Mouse (Mus musculus) spleen, adult 2 months (tissue): ENCODE results near the gene Cygb. TPM values are rescaled to one million over a fixed set of nuclear protein-coding genes. Genes with fewer than 3 reads are reported as not detected.

Experiments used
- DNase-seq, 2 experiments: peaks; one replicate each; pipeline versions ENCODE4 v3.0.0 to v3.0.0-alpha.2; 2012 to 2021; ENCODE audit warnings: low spot score in 2 of 2, low read depth in 1 of 2
- H3K27ac ChIP-seq: fragments of 200-500 bp; 2 replicates; pipeline ENCODE4 v1.5.1; 2012; ENCODE audit warnings: low read length, inconsistent platforms; ENCODE audit not compliant: insufficient read depth
- H3K27me3 ChIP-seq: fragments of 200-500 bp; 2 replicates; pipeline ENCODE4 v1.6.1; 2012; ENCODE audit warnings: mild to moderate bottlenecking, moderate library complexity, low read length, inconsistent platforms; ENCODE audit not compliant: control insufficient read depth, insufficient read depth
- H3K36me3 ChIP-seq: fragments of 200-500 bp; 2 replicates; pipeline ENCODE4 v1.6.1; 2012; ENCODE audit warnings: mild to moderate bottlenecking, low read length, inconsistent platforms; ENCODE audit not compliant: control insufficient read depth, insufficient read depth
- H3K4me1 ChIP-seq: fragments of 200-500 bp; 2 replicates; pipeline ENCODE4 v1.6.1; 2011; ENCODE audit warnings: inconsistent platforms; ENCODE audit not compliant: control insufficient read depth, insufficient read depth, insufficient read length
- H3K4me3 ChIP-seq: fragments of 200-500 bp; 2 replicates; pipeline ENCODE4 v1.5.1; 2011; ENCODE audit warnings: mild to moderate bottlenecking, inconsistent platforms; ENCODE audit not compliant: insufficient read depth, insufficient read length; ENCODE audit errors: extremely low read depth
- CTCF ChIP-seq: fragments of 200-500 bp; IDR thresholded peaks from 2 replicates; pipeline ENCODE4 v1.5.1; 2011; ENCODE audit warnings: mild to moderate bottlenecking, inconsistent platforms; ENCODE audit not compliant: insufficient read depth, insufficient read length, insufficient replicate concordance; ENCODE audit errors: extremely low read depth
- POLR2A ChIP-seq: fragments of 200-500 bp; IDR thresholded peaks from 2 replicates; pipeline ENCODE4 v1.6.1; 2011; ENCODE audit warnings: low read depth, low read length, inconsistent platforms
- WGBS: fragments of 180-500 bp; shearing (Covaris S2); methylation state at CpG from one replicate; pipeline ENCODE4 v1.1.7; 2018; 5-methylcytosine and 5-hydroxymethylcytosine counted together
- polyA plus RNA-seq: library from polyadenylated mRNA; depleted of rRNA; stranded (reverse); fragments of >200 nt; gene quantifications from 2 replicates; pipeline ENCODE4 v1.2.3, GENCODE M21; 2012

Gene Cygb
- polyA plus RNA-seq, 1 experiment: 14.2 TPM

- no peaks in the 10 kb centered on the region for H3K27me3 ChIP-seq
- no peak overlapping the region for H3K4me3 ChIP-seq
- 42% methylated on average over 10 of the region's 10 CpGs for WGBS
- H3K36me3 ChIP-seq: no peaks in the 10 kb centered on the region
- H3K4me1 ChIP-seq: peaks cover 9% of the 10 kb centered on the region; the same call in 1 of the 2 replicates
- peak in 1 of 2 experiments; percentile 50 for DNase-seq
- no peak for TF ChIP-seq POLR2A
- H3K27ac ChIP-seq: peak overlapping the region; percentile 16; the same call in 1 of the 2 replicates
Observed at GRCm38 (mm10) chr11:116627072-116628020, 26.8 kb downstream of the Cygb start.

DNA sequence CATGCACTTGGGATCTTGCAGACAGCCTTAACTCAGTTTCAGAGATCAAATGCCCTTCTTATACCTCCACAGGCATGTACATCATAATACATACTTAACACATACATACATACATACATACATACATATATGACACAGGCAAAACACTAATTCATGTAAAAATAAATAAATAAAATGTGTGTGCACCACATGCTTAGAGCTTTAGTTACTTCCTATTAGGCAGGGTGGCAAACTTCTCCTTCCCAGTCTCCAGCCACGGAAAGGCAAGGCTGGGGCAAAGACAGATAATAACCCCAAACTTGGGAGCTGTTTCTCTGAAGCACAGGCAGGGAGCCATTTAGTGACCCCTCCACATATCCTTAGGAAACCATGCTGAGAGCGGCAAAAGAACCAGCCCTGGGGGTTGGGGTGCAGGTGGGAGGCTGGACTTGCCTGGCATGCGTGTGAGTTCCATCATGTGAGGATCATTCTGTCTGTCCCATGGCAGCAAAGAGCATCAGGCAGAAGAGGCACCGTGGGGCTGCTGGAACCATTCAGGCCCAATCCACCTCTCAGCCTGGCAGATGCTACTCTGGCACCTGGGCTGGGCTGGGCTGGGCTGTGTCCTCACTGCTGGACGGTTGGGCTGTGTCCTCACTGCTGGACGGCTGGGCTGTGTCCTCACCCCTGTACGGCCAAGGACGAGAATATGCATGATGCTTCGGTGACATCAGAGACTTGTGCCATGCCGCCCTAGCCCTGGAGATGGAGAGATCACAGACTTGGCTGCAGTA lies 27.6 kb downstream of the Cygb start, which contains the start of gene Rhbdf2:
Gene Rhbdf2 (minus strand): TSS at position 721 of the 773 bp plus-strand sequence.
- peak within 1 kb of the TSS; percentile 16; the same call in 1 of the 2 replicates for H3K27ac ChIP-seq
- no peak for DNase-seq
- no peak for TF ChIP-seq CTCF
- H3K36me3 ChIP-seq: no peaks in the 10 kb centered on the region
- H3K4me1 ChIP-seq: peaks cover 14% of the 10 kb centered on the region; the same call in 1 of the 2 replicates
- H3K4me3 ChIP-seq: no peak within 1 kb of the TSS
- WGBS: 87% methylated on average over 10 of the region's 10 CpGs
- no peaks in the 10 kb centered on the region for H3K27me3 ChIP-seq

DNA sequence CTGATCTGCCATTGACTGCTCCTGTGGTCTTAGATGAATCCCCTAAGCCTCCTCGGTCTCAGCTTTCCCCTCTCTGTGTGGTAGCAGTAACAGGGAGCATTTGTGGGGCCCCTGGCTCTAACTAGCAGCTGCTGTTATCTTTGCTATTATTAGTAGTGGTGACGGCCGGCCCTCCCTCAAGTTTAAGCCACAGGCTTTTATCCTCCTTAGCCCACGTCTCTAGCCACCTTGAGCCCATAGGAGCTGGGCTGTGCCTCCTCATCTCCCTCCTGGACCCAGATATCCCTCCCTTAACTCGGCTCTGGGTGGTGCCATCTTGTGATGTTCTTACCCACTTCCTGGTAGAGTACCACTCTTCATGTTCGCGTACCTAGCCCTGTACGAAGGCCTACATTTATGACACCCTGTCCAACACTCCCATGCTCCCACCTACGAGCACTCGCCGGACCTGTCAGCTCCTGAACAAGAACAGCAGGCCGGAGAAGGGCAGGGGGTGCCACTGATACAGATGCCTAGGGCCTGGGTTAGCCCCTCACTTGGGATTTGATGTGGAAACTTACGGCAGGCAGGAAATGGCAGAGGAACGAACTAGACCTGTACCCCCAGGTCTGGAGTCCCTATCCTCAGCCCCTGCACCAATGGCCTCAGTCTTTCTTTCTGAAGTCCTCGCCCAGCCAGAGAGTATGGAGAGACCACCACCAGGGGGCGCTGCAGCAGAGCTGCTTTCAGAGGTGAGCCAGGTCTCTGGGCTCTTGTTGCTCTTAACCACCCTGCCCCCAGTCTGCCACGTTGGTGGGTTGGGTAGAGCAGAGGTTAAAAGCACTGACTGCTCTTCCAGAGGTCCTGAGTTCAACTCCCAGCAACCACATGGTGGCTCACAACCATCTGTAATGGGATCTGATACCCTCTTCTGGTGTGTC lies 28.8 kb downstream of the Cygb start:
- Histone ChIP-seq H3K27ac (no peak overlapping the region), H3K4me3 (no peak overlapping the region), H3K27me3 (no peaks in the 10 kb centered on the region), H3K4me1 (peaks cover 24% of the 10 kb centered on the region), H3K36me3 (no peaks in the 10 kb centered on the region)
- DNase-seq: peak in 1 of 2 experiments; percentile 57
- WGBS: 73% methylated on average over 17 of the region's 17 CpGs
- TF ChIP-seq CTCF (peak; percentile 75), POLR2A (no peak)

GRCm38 (mm10) chr11:116624131-116624832 lies 29.8 kb downstream of the Cygb start:
- TF ChIP-seq CTCF: no peak
- TF ChIP-seq POLR2A: peak; percentile 46
- peak overlapping the region; percentile 85 for H3K4me3 ChIP-seq
- H3K27me3 ChIP-seq: no peaks in the 10 kb centered on the region
- DNase-seq: peak; percentile 69 to 84
- no peaks in the 10 kb centered on the region for H3K36me3 ChIP-seq
- peak overlapping the region; percentile 78 for H3K27ac ChIP-seq
- H3K4me1 ChIP-seq: peaks cover 28% of the 10 kb centered on the region
- WGBS: 12% methylated on average over 41 of the region's 42 CpGs

DNA sequence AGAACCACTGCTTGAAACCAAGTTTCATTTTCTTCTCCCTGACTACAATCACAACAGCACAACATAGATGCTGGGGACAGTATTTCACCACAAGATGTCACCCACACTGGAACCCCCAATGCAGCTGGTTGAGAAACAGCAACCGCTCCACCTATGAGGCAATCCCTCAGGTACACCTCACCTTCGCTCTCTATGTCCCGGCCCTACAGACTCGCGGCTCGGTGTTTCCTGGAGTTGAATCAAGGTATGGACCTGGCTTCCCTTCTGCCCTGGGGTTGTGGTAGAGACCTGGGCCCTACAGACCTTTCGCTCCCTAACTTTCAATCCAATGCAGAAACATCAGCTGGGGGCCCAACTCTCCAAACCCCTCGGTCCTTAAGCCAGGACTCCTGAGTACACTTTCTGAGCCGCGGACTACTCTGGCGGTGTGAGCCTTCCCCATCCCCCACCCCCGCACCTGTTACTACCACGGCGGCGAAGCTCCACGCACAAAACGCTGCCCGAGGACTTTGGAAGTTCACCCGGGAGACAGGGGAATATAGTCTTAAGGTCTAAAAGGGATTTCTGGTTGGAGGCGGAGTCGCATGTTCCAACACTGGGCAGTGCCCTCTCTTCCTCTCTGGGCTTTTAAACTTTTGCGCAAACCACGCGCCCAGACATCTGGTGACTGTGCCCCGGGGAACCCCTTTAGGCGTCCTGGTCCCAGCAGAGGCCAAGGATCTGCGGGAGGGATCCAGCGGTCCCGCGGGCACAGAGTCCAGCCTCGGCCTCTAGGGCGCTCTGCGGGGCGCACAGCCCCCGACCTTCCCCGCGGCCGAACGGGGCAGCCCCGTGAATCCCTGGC lies 30.6 kb downstream of the Cygb start:
- peak overlapping the region; percentile 78 for H3K27ac ChIP-seq
- no peaks in the 10 kb centered on the region for H3K27me3 ChIP-seq
- 2% methylated on average over 40 of the region's 40 CpGs for WGBS
- no peaks in the 10 kb centered on the region for H3K36me3 ChIP-seq
- peak overlapping the region; percentile 85 for H3K4me3 ChIP-seq
- no peak for TF ChIP-seq POLR2A
- TF ChIP-seq CTCF: no peak
- peaks cover 36% of the 10 kb centered on the region for H3K4me1 ChIP-seq
- no peak for DNase-seq
